In the genomic region with DNA sequence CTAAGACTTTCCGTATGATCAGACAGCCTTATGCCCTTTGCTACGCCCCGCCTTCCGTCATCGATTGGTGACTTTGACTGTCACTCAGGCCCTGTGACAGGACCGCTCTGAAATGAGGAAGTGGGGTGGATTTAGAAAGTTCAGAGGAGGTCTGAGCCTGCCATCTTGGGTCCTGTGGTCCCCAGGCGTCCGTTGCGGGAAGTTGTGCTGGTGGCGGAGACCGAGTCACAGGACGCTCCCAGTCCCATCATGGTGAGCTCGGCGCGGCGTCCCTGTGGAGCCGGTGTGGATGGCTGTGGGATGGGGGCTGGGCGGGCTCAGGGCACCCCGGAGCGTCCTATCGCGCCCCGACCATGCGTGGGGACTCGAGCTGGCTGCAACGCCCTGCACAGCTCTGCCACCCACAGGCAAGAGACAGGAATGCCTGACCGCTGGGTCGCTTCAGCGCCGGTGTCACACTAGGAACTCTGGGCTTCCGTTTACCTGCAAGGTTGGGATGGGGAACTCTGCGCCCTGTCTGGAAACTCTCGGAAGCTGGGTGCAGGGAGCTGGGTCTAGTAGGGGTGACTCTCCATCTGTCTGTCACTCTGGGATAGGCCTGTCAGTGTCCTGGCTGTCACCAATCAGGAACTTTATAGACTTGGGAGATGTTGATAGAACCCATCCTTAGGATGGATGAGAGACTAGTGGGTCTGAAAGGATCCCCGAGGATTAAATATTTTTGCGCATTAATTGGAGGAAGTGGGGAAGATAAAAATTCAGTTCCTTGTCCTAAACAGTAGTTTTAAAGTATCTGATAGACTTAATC, we compare ENCODE assay signal across 8 mouse cellular contexts. TPM values are rescaled to one million over a fixed set of nuclear protein-coding genes. Genes with fewer than 3 reads are reported as not detected.
DNase-seq lines count a peak whose midpoint lies in the region; ATAC-seq lines count a peak whose summit lies in the region.

A gene (plus strand): TSS at position 134 of the 808 bp plus-strand sequence.

- H3K9me3 ChIP-seq in hindbrain, embryonic 15.5 days = no peaks in the 10 kb centered on the region

- WGBS in hindbrain, embryonic 15.5 days = 2% methylated on average over 35 of the region's 35 CpGs

- peak; percentile 99 for ATAC-seq in hindbrain, embryonic 15.5 days (ENCODE audit: low FRiP score, low read depth)

- H3K4me3 ChIP-seq in hindbrain, embryonic 15.5 days = peak within 1 kb of the TSS; percentile 96

- H3K4me2 ChIP-seq in hindbrain, embryonic 15.5 days = peak within 1 kb of the TSS; percentile 66

- peak within 1 kb of the TSS; percentile 88 for H3K27ac ChIP-seq in hindbrain, embryonic 15.5 days (replicated peaks)

- DNase-seq in T-cell, adult 2 months (ENCODE audit: low spot score) = peak; percentile 98
- peak; percentile 99 to 100 for DNase-seq in cerebellum, postnatal 36 days
- DNase-seq in frontal cortex, postnatal 36 days (ENCODE audit: low spot score in 2 of 2) = peak; percentile 99 to 100
- DNase-seq in left cerebral cortex, adult 11 months (ENCODE audit: low spot score) = peak; percentile 99
- peak; percentile 99 to 100 for DNase-seq in lung, postnatal 4 days
- peak; percentile 95 for DNase-seq in retina, postnatal 7 days (ENCODE audit: low read depth, low spot score)
- DNase-seq in urinary bladder, adult 2 months (ENCODE audit: low spot score) = peak; percentile 98

- no peaks in the 10 kb centered on the region for H3K27me3 ChIP-seq in hindbrain, embryonic 15.5 days

- 0 out of 2 replicates have a peak, but pooled peaks cover 8% of the 10 kb centered on the region for H3K4me1 ChIP-seq in hindbrain, embryonic 15.5 days (replicated peaks)

- H3K9ac ChIP-seq in hindbrain, embryonic 15.5 days = peak within 1 kb of the TSS; percentile 65

- no peaks in the 10 kb centered on the region for H3K36me3 ChIP-seq in hindbrain, embryonic 15.5 days

RNA-seq across cellular contexts. Expression of the gene that starts here (rescaled TPM):
- polyA plus RNA-seq in hindbrain, embryonic 15.5 days (2015; fragmentation: Nextera tagmentation; extraction: Ambion mirVana) = 9.3 and 11.2 TPM in 2 replicates
- polyA plus RNA-seq in urinary bladder, adult 2 months (2012; rRNA removed) = 44.2 and 47.3 TPM in 2 replicates

Comparison
In these comparisons a context has a peak if more than half of its experiments do, and no peak if none do; other contexts are left out.
1. Peak in every context shown above with its lines: DNase-seq, ATAC-seq, H3K4me3 ChIP-seq and H3K27ac ChIP-seq.